Mouse (Mus musculus): ENCODE measurements around the gene Pafah2. TPM values are rescaled to one million over a fixed set of nuclear protein-coding genes. Genes with fewer than 3 reads are reported as not detected.
"Not testable (repeated sequence)": the region's sequence is repeated elsewhere in the genome, so short reads cannot be mapped to it uniquely, and the experiment has no call there.

The Pafah2 gene
- total RNA-seq, 2 experiments from 2014 or later: 6.6 to 8.2 TPM

DNA sequence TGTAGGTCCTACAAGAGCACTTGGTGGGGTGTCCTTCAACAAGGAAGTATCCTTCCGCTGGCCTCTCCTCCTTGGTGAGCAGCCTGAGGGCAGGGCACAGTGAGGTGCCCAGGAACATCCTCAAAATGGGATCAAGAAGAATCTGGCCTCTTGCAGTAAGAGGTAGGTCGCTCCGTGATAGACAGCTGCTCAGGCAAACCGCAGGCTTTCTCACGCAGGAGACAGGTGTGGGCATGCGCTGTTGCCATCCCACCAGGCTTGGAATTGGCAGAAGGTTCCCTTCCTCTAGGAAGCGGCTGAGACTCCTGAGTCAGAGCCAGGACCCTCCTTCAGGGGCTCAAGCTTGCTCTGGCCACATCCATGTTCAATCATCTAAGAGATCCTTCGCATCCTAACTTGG lies 22.8 kb upstream of the Pafah2 start:
- no peak for DNase-seq

DNA sequence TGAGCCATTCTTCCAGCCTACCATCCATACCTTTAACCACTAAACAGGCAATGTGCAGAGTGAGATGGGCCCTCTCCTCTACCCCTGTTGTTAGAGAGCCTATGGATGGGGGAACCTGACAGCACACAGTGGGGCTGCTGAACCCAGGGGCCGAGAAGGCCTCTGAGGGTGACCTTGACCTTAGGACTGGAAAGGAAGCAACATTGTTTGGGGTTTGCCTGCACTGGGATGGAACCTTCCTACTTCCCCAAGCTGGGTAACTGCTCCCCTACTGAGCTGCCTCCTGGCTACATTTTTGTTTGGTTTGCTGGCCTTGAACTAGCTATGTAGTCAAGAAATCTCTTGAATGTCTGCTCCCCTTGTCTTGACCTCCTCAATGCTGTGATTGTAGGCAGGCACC lies 21.8 kb upstream of the Pafah2 start:
- DNase-seq: no peak

DNA sequence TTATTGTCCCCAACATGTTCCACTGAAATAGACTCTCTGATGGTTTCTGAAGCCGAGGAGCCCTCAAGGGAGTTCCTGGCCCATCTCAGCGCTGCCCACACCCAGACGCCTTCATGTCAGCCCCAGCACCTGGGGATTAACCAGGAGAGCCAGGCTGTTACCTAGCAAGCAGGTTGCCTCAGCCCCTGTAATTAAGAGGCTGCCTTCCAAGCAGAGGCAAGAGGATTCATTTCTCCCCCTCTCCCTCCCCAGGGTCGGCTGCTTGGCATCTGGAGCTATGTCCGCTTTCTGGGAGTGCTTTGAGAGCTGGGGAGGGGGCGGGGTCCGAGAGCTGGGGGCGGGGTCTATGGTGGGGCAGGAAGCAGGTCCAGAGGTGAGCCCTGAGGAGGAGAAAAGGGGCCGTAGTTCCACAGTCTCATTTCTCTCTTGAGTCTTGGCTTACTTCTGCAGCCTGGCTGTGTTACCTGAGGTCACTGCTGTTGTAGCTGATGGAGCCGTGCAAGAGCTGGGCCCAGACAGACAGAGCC lies 18.0 kb upstream of the Pafah2 start:
- no peak for DNase-seq

DNA sequence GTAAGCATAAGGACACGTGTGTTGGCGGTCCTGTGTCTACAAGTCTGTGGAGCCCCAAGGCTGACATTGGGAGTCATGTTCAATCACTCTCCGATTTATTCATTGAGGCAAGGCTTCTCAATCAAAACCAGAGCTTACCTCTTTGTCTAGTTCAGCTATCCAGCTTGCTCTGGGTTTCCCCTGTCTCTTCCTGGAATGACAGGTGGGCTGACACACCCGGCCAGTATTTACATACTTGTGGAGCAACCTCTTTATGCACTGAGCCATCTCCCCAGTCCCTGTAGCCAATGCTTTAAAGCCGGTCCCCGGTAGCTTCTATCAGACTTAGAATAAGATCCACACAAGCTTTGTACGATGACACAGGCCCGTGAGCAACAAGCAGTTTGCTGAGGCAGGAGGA lies 16.6 kb upstream of the Pafah2 start:
- DNase-seq: no peak

DNA sequence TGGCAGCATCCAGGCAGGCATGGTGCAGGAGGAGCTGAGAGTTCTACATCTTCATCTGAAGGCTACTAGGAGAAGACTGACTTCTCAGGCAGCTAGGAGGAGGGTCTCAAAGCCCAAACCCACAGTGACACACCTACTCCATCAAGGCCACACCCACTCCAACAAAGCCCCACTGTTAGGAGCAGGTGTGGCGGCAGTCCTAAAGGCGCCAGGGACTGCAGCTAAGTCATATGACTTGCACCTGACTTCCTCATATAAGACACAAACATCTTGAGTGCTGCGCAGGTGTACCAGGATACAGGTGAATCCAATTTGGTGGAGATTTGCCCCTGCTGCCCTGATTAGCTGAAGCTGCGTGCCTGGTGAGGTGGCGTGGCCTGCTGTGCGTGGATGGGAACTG lies 12.4 kb upstream of the Pafah2 start, which contains the start of gene Extl1:
TSS of gene Extl1 (minus strand) at position 101 of the 400 bp plus-strand sequence.
- DNase-seq: not testable (repeated sequence)

DNA sequence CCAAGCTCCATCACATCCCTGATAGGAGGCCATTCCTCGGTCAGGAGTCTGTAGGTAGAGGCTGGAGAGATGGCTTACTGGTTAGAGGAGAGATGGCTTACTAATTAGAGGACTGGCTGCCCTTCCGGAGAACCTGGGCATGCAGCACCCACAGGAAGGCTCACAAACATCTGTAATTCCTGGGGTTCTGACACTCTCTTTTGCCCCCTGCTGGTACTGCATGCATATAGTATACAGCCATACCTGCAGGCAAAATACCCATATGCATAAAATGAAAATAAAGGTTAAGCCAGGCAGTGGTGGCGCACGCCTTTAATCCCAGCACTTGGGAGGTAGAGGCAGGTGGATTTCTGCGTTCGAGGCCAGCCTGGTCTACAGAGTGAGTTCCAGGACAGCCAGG lies 8.9 kb upstream of the Pafah2 start:
- no peak for DNase-seq

DNA sequence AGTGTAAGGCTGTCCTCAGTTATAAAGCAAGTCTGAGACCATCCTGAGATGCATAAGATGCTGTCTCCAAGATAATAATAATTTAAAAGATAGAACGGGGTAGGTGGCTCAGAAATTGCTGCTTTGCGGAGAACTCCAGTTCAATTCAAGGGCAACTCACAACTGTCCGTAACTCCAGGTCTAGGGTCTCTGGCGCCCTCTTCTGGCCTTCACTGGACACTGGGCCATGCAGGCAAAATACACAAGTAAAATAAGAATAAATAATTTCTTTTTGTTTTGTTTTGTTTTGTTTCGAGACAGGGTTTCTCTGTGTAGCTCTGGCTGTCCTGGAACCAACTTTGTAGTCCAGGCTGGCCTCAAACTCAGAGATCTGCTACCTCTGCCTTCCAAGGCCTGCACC lies 7.7 kb upstream of the Pafah2 start:
- DNase-seq: no peak

DNA sequence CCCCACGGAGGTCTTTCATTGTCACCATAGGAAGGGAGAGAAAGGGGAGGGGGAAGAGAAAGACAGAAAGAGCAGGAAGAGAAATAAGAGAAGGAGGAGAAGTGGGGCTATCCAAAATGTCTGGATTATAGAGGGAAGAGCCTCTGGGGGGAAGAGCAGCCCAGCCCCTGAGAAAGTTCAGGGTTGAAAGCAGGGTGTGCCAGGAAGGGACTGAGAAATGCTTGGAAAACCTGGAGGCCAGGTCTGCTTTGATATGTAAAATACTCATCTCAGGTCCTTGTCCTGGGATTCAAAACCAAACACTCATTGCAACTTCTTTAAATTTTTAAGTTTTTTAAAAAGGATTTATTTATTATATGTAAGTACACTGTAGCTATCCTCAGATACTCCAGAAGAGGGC lies 4.5 kb upstream of the Pafah2 start:
- DNase-seq: no peak

DNA sequence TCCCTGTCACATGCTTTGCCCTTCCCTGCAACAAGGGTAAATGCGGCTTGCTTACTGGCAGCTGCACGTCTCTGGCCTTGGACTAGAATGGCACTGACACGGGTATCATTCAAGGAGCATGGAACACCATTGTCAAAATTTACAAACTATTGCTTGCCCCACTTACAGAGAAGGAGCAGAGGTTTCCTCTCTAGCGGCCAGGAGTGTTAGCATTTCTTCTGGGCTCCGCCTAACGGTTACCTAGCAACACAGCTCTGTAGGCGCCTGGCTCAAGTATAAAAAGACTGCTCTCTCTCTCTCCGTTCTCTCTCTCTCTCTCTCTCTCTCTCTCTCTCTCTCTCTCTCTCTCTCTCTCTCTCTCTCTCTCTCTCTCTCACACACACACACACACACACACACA lies 3.5 kb upstream of the Pafah2 start:
- DNase-seq: no peak

DNA sequence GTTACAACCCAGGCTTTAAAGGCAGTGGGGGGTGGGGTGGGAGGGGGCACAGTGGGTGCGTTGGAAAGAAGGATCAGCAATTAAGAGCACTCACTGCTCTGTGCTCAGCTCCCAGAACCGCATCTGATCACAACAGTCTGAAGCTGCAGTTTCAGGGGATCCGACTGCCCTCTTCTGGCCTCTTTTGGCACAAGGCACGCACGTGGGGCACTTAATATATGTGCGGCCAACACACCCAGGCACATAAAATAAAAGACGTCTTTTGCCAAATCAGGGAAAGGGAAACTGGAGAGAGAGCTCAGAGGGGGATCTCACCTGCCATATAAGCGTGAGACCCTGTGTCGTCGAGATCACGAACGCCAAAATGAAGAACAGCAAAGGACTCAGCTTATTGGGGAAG lies 3.1 kb upstream of the Pafah2 start:
- DNase-seq: no peak

DNA sequence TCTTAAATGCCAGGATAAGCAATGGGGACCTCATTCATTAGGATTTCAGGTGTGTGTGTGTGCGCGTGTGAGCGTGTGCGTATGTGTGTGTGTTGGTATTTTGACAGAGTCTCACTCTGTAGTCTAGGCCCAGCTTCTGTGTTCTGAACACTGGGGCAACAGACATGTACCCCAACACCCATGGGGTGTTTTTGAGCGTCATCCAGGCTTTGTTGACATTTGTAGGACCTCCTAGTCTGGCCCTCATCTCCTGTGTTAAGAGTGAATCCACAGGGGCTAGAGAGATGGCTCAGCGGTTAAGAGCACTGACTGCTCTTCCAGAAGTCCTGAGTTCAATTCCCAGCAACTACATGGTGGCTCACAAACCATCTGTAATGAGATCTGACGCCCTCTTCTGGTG lies 978 bp upstream of the Pafah2 start:
- no peak for DNase-seq

DNA sequence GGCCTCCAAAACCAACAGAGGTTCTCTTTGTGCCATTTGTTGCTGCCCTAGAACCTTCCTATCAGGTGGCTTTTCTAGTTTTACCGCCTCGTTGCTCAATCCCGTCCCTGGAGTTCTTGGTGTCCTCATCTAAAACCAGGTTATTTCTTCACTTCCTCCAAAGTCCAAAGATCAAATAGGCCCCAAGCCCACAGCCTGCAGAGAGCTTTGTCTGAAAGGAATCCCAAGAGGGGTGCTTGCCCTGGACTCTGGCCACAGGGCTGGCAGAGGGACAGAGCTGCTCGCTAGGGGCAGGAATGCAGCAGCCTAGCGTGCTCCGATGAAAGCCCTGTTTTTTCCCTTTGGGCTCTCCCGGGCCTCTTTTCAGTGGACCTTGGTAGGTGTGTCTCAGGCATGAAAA lies 1.0 kb downstream of the Pafah2 start:
- peak in 1 of 2 experiments; percentile 65 for DNase-seq

DNA sequence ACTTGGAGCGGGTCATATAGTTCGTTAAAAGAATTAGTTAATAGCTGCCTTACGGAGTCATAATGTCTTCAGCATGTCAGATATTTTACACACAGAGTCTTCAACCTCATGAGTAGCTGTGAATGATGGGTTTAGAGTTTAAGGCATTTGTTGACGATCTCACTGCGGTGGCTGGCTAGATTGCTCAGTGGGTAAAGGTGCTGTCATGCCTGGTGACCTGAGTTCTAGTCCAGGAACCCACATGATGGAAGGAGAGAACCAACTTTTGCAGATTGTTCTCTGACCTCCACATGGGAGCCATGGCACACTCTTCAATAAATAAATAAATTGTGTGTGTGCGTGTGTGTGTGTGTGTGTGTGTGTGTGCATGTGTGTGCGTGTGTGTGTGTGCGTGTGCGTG lies 1.6 kb downstream of the Pafah2 start:
- no peak for DNase-seq

DNA sequence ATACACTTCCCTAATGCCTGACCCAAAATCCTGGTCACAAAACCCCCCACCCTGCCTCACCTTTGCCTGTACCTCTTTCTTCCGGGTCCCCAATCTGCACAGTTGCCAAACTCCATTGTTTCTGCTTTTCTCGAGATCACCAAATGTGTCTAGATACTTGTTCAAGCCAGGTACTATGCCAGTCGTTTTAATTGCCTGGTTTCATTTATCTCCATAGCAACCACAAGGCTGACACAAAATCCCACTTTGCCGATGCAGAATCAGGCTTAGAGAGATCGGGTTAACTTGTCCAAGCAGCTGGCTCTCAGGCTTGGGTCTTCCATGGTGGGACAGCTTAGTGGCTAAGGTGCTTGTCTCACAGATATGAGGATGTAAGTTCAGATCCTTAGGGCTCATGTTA lies 4.1 kb downstream of the Pafah2 start:
- DNase-seq: no peak

DNA sequence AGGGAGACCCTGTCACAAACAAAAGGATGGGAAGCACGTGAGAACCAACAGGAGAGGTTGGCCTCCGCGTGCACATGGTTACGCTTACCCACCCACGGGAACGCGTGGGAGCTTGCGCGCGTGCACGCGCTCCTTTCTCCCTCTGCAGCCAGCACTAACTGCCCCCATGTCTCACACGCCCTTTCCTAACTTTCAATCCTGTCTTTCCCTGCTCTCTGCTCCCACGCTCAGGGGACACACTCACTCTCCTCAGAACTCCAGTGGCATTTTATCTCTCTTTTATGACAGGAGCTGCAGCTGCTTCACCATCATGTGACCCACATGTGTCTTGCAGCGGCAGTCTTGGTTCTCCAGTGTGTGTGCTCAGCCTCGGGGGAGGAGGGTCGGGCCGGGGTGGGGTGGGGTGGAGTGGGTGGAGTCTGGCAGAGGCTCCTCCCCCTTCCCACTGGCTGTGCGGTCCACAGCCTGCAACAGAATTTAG lies 5.1 kb downstream of the Pafah2 start:
- peak; percentile 66 to 69 for DNase-seq

DNA sequence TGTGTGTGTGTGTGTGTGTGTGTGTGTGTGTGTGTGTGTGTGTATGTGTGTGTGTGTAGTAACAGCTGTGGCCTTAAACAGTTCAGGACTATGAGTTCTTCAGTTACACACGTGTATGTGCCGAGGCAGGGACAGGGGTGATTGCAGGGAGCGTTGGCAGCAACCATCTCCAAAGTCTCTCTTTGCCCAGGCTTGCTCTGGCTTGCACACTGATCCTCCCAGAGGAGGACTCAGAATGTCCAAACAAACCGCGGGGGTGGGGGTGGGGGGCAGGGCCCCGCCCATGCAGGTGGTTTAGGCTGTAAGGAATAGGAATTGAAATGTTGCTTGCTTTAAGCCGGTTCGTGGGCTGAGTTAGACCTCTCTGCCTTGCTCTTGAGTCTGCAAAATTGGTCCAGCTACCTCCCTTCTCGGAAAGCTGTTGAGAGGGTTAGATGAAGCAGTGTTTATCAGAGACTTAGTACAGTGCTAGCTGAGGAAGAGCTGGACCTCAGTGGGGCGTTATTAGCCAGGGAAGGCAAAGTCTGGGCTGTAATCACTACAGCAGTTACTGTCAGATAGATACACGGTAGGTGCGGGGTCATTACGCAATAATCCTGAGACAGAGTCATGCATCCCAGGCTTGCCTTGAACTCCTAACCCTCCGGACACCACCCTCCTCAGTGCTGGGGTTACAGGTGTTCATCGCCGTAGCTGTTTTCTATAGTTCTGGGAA lies 5.9 kb downstream of the Pafah2 start:
- DNase-seq: no peak

DNA sequence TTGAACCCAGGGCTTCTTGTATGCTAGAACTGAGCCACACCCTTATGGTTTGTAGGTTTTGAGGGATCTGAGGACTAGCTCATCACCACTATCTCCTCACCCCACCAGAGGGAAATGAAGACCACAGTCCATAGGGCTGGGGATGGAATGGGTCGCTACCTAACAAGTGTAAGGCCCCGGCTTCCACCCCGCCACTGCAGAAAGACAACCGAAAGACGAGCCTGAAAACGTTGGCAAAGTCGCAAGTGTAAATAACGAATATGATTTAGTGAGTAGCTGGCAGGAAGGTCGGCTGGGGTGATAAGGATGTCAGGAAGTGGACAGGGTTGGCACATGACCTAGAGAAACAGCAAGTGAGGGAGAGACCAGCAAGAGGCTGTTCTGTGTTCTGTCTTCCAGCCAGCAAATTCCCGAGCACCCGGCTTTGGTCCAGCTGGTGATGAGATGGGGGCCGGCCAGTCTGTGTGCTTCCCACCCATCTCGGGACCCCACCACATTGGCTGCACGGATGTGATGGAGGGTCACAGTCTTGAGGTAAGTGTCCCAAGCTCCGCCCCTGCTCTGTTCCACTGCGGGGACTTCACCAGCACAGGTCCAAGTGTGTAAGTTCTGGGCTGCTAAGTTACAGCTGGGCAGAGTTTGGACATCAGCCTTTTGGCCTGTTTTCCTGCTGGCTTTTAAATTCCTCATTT lies 6.6 kb downstream of the Pafah2 start:
- DNase-seq: no peak

DNA sequence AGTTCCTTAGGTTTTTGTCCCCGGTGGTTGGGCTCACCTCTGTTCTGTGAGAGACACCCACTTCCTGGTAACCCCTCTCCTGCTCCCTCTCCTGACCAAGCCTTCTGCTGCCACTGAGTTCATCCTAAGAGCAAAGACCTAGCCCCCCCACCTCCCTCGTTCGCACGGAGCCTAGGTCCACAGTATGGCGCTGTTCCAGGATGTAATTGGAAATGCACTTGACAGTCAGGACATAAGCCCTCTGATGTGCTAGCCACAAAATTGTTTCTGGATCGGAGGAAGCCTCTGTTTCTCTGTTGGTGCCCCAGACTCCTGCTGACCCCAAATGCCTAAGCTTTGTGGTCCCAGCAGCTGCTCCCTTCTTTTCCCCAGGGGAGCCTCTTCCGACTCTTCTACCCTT lies 7.6 kb downstream of the Pafah2 start:
- no peak for DNase-seq

DNA sequence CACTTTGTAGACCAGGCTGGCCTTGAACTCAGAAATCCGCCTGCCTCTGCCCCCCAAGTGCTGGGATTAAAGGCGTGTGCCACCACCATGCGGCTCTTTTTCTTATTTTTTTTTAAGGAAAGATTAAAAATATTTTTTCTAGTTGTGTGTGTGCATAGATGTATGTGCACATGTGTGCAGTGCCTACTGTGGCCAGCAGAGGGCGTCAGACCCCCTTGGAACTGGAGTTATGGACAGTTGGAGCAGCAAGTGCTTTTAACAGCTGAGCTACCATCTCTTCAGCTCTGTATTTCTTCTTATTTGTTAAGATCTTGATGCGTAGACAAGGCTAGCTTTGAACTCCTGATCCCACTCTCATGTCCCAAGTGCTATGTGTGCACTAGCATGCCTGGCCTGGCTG lies 13.2 kb downstream of the Pafah2 start:
- DNase-seq: no peak

DNA sequence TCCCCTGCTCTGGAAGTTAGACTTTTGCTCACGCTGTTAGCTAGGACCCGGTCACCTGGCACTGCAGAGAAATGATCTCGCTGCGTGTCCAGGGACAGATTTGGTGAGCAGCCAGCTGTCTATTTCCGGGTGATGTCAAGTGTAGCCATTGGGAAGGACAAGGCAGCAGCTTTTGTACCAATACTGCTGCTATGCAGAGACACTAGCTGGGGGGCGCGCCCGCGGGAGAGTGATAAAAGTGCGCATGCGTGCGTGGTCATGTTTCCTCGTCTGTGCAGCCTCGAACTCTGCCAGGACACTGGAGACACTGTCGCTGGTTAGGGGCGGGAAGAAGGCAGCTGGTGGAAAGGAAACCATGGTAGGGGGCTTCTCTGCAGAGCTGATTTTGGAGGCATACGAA lies 20.1 kb downstream of the Pafah2 start:
- no peak for DNase-seq

DNA sequence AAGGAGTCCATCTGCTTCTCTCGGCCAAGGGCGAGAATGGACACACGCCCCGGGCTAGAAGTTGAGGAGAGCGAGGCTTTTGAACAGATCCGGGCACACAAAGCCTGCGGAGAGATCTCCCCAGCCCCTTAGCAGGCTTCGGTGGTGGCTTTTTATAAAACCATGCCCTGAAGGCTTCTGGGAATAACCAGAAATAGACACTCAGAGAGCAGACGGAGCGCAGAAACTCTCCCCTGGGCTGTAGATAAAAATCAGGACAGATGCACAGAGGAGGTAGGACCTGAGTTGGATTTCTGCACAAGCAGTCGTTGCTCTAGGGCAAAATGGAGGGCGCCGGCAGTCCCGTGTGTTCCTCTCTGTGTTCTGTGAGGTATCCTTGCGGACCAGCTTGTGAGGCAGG lies 20.5 kb downstream of the Pafah2 start:
- no peak for DNase-seq

DNA sequence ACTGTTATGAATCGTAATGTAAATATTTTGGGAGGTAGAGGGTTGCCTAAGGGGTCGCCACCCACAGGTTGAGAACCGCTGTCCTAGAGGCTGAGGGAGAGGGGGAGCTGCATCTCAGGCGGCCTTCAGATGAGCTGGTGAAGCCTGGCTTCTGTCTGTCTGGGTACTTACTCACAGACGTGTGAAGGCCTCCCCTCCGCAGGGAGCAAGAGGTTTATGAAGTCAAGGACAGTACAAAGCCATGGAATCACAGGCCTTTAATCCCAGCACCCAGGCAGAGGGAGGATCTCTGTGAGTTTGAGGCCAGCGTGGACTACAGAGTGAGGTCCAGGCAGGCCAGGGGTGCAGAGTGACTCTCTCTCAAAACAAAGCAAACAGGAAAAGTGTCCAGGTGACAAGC lies 21.0 kb downstream of the Pafah2 start:
- DNase-seq: no peak

DNA sequence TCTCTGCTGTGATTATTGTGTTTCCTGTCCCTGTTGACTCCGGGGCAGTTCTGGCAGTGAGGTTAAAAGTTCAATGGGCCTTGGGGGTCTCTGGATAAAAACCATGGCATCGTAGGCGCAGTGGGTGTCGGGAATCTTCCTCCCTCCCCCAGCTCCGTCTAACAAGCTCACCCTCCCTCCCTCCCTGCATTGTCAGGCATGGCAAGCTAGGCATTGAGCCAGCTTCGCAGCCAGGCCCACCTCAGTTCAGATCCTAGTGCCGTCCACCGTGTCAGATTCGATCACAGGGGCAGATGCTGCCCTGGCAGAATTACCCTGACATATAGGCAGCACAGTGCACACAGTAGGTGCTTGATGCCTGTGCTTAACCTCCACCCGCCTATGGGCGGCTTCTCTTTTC lies 25.9 kb downstream of the Pafah2 start:
- DNase-seq: no peak

DNA sequence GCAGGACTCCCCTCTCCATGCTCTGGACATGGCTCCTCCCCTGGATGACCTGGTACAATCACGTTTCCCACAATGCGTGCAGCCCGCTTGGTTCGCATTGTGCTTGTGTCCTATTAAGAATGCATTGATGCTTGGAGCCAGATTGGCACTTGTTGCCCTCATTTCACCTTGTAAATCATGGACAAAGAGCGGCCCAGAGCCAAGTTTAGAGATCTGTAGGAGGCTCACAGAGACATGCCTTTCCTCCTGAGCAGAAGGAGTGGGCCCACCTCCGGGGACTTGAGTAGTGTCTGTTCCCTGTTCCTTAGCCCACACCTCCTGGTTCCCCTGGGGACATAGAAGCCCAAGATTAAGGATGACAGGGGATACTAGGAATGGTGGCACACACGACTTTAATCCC lies 27.8 kb downstream of the Pafah2 start:
- no peak for DNase-seq
